Mouse (Mus musculus) macrophage (primary cell): ENCODE measurements around the gene Prr18. TPM values are rescaled to one million over a fixed set of nuclear protein-coding genes. Genes with fewer than 3 reads are reported as not detected.
"Not testable (repeated sequence)": the region's sequence is repeated elsewhere in the genome, so short reads cannot be mapped to it uniquely, and the experiment has no call there.

Experiments
- H3K27ac ChIP-seq: fragments of 350-480 bp; formaldehyde crosslinking; 2 replicates; pipeline ENCODE4 v1.9.0; 2021
- H3K36me3 ChIP-seq: fragments of 350-480 bp; formaldehyde crosslinking; 2 replicates; pipeline ENCODE4 v1.9.0; 2021; ENCODE audit errors: inconsistent target
- H3K4me3 ChIP-seq: fragments of 350-480 bp; formaldehyde crosslinking; 2 replicates; pipeline ENCODE4 v1.9.0; 2021; ENCODE audit errors: inconsistent target
- H3K79me2 ChIP-seq: fragments of 350-480 bp; formaldehyde crosslinking; 2 replicates; pipeline ENCODE4 v1.9.0; 2021; ENCODE audit errors: inconsistent target
- WGBS: methylation state at CpG from one replicate; pipeline ENCODE4 v1.1.7; 2026; ENCODE audit warnings: inconsistent platforms; ENCODE audit not compliant: missing documents; 5-methylcytosine and 5-hydroxymethylcytosine counted together
- polyA plus RNA-seq: library from polyadenylated mRNA; stranded (reverse); fragments of 250-400 nt; gene quantifications from 3 replicates; pipeline ENCODE4 v1.2.4, GENCODE M21; 2018; ENCODE audit warnings: inconsistent platforms
- total RNA-seq, 78 experiments: library from RNA; depleted of rRNA; stranded (reverse); fragments of 250-400 nt; gene quantifications; 1 replicate in 9 of 78; 2 replicates in 24 of 78; 3 replicates in 43 of 78; 4 replicates in 2 of 78; pipeline ENCODE4 v1.2.4; 2018; ENCODE audit warnings: inconsistent platforms in 56 of 78

Prr18 gene
- 1 to 10 TPM in 20 of 26 experiments, under 1 TPM in 5, not detected in 1; 0.43 to 3.8 (median 1.6) TPM for total RNA-seq (2018; cell fraction: chromatin; rRNA removed)
- total RNA-seq (2018; cell fraction: cytosol; rRNA removed): under 1 TPM; 0.04 to 0.32 (median 0.14) TPM
- total RNA-seq (2018; cell fraction: nucleus; rRNA removed): 1 to 10 TPM in 24 of 26 experiments, under 1 TPM in 2; 0.25 to 4.2 (median 1.4) TPM
- 0.10 to 0.25 TPM (median 0.14 TPM) in 3 replicates for polyA plus RNA-seq

- not testable (repeated sequence) for H3K4me3 ChIP-seq, H3K27ac ChIP-seq, H3K36me3 ChIP-seq, H3K79me2 ChIP-seq
- no CpG with 5 or more reads among the region's 5 CpGs for WGBS
Measured at GRCm38 (mm10) chr17:8337159-8337558, at the start of gene Prr18. Gene Prr18 (plus strand): TSS chr17:8337459.

- Histone ChIP-seq H3K36me3 (peaks cover 24% of the 10 kb centered on the region), H3K4me3 (no peak overlapping the region), H3K79me2 (peaks cover 96% of the 10 kb centered on the region), H3K27ac (no peak overlapping the region)
- 100% methylated on average over 3 of the region's 3 CpGs for WGBS
Measured at GRCm38 (mm10) chr17:8289993-8290679, 47.1 kb upstream of the Prr18 start.

- Histone ChIP-seq H3K36me3 (peaks cover 24% of the 10 kb centered on the region), H3K27ac (no peak overlapping the region), H3K4me3 (no peak overlapping the region), H3K79me2 (peaks cover 90% of the 10 kb centered on the region)
Measured at GRCm38 (mm10) chr17:8290736-8291135, 46.5 kb upstream of the Prr18 start.

GRCm38 (mm10) chr17:8295825-8296224, 41.4 kb upstream of the Prr18 start:
- no peak overlapping the region for H3K27ac ChIP-seq
- peaks cover 25% of the 10 kb centered on the region for H3K36me3 ChIP-seq
- H3K79me2 ChIP-seq: peaks cover 39% of the 10 kb centered on the region; the same call in 1 of the 2 replicates
- H3K4me3 ChIP-seq: no peak overlapping the region

GRCm38 (mm10) chr17:8296313-8296844, 40.9 kb upstream of the Prr18 start:
- Histone ChIP-seq H3K79me2 (peaks cover 33% of the 10 kb centered on the region; the same call in 1 of the 2 replicates), H3K36me3 (peaks cover 25% of the 10 kb centered on the region), H3K4me3 (no peak overlapping the region), H3K27ac (no peak overlapping the region)
- WGBS: 58% methylated on average over 9 of the region's 9 CpGs

- Histone ChIP-seq H3K79me2 (peaks cover 20% of the 10 kb centered on the region; the same call in 1 of the 2 replicates), H3K27ac (no peak overlapping the region), H3K4me3 (no peak overlapping the region), H3K36me3 (peaks cover 25% of the 10 kb centered on the region)
- 97% methylated on average over 5 of the region's 5 CpGs for WGBS
Measured at GRCm38 (mm10) chr17:8297746-8298145, 39.5 kb upstream of the Prr18 start.

GRCm38 (mm10) chr17:8298281-8298680, 39.0 kb upstream of the Prr18 start:
- H3K4me3 ChIP-seq: no peak overlapping the region
- H3K79me2 ChIP-seq: peaks cover 14% of the 10 kb centered on the region; the same call in 1 of the 2 replicates
- H3K27ac ChIP-seq: no peak overlapping the region
- peaks cover 22% of the 10 kb centered on the region for H3K36me3 ChIP-seq
- WGBS: 100% methylated on average over 2 of the region's 2 CpGs

- H3K36me3 ChIP-seq: peaks cover 14% of the 10 kb centered on the region
- peaks cover 2% of the 10 kb centered on the region; the same call in 1 of the 2 replicates for H3K79me2 ChIP-seq
- no peak overlapping the region for H3K27ac ChIP-seq
- H3K4me3 ChIP-seq: no peak overlapping the region
Measured at GRCm38 (mm10) chr17:8299524-8299923, 37.7 kb upstream of the Prr18 start.

- 88% methylated on average over 4 of the region's 4 CpGs for WGBS
- Histone ChIP-seq H3K79me2 (no peaks in the 10 kb centered on the region), H3K4me3 (no peak overlapping the region), H3K27ac (no peak overlapping the region), H3K36me3 (peaks cover 10% of the 10 kb centered on the region; the same call in 1 of the 2 replicates)
Measured at GRCm38 (mm10) chr17:8301515-8301914, 35.7 kb upstream of the Prr18 start.

GRCm38 (mm10) chr17:8302772-8303438, 34.4 kb upstream of the Prr18 start:
- Histone ChIP-seq H3K36me3 (peaks cover 5% of the 10 kb centered on the region; the same call in 1 of the 2 replicates), H3K4me3 (no peak overlapping the region), H3K79me2 (no peaks in the 10 kb centered on the region), H3K27ac (no peak overlapping the region; the same call in 1 of the 2 replicates)
- WGBS: 44% methylated on average over 7 of the region's 7 CpGs

GRCm38 (mm10) chr17:8303671-8304070, 33.6 kb upstream of the Prr18 start:
- Histone ChIP-seq H3K36me3 (no peaks in the 10 kb centered on the region), H3K27ac (no peak overlapping the region), H3K79me2 (no peaks in the 10 kb centered on the region), H3K4me3 (no peak overlapping the region)
- WGBS: 91% methylated on average over 5 of the region's 5 CpGs

- Histone ChIP-seq H3K36me3 (no peaks in the 10 kb centered on the region), H3K79me2 (no peaks in the 10 kb centered on the region), H3K27ac (peak overlapping the region; percentile 79), H3K4me3 (no peak overlapping the region)
- 71% methylated on average over 3 of the region's 3 CpGs for WGBS
Measured at GRCm38 (mm10) chr17:8305801-8306200, 31.5 kb upstream of the Prr18 start.

GRCm38 (mm10) chr17:8310838-8311614, 26.2 kb upstream of the Prr18 start, which contains the start of gene Sft2d1:
Gene Sft2d1 (plus strand): TSS chr17:8311102.
- peak within 1 kb of the TSS; percentile 69 for H3K4me3 ChIP-seq
- WGBS: under 1% methylated on average over 41 of the region's 54 CpGs
- peaks cover 50% of the 10 kb centered on the region for H3K79me2 ChIP-seq
- peak within 1 kb of the TSS; percentile 96 for H3K27ac ChIP-seq
- H3K36me3 ChIP-seq: peaks cover 6% of the 10 kb centered on the region; the same call in 1 of the 2 replicates

- 3% methylated on average over 3 of the region's 3 CpGs for WGBS
- Histone ChIP-seq H3K27ac (peak overlapping the region; percentile 91), H3K79me2 (peaks cover 57% of the 10 kb centered on the region), H3K4me3 (peak overlapping the region; percentile 69), H3K36me3 (peaks cover 6% of the 10 kb centered on the region; the same call in 1 of the 2 replicates)
Measured at GRCm38 (mm10) chr17:8311751-8312150, 25.5 kb upstream of the Prr18 start.
